Mouse (Mus musculus): ENCODE data around the gene Nckap5. TPM values are rescaled to one million over a fixed set of nuclear protein-coding genes. Genes with fewer than 3 reads are reported as not detected.

The Nckap5 gene
- polyA plus RNA-seq, 1 experiment: 3.1 TPM

GRCm38 (mm10) chr1:126677280-126677679 is 153.3 kb downstream of the Nckap5 start:
- no peak overlapping the region for H3K4me3 ChIP-seq (ENCODE audit: insufficient read depth, low read depth, low read length)
- no peak overlapping the region for H3K27ac ChIP-seq (ENCODE audit: insufficient read depth, low read depth, low read length)
- 59% methylated on average over 4 of the region's 4 CpGs for WGBS
- TF ChIP-seq CTCF (conservative IDR thresholded peaks at IDR 0.05; ENCODE audit: insufficient read depth, insufficient read length, low read depth, low read length) (no peak), POLR2A (IDR thresholded peaks at IDR 0.05; ENCODE audit: low read depth, low read length) (no peak)
- H3K4me1 ChIP-seq (ENCODE audit: control insufficient read depth, insufficient read depth, low read length): no peaks in the 10 kb centered on the region
- no peak for DNase-seq
- H3K27me3 ChIP-seq (replicated peaks; ENCODE audit: control insufficient read depth, insufficient read depth, low read length): no peaks in the 10 kb centered on the region
- no peaks in the 10 kb centered on the region for H3K36me3 ChIP-seq (ENCODE audit: control insufficient read depth, insufficient read depth, low read length)

GRCm38 (mm10) chr1:126676769-126677168 is 153.8 kb downstream of the Nckap5 start:
- Histone ChIP-seq H3K4me1 (ENCODE audit: control insufficient read depth, insufficient read depth, low read length) (no peaks in the 10 kb centered on the region), H3K4me3 (ENCODE audit: insufficient read depth, low read depth, low read length) (no peak overlapping the region), H3K27me3 (replicated peaks; ENCODE audit: control insufficient read depth, insufficient read depth, low read length) (no peaks in the 10 kb centered on the region), H3K36me3 (ENCODE audit: control insufficient read depth, insufficient read depth, low read length) (no peaks in the 10 kb centered on the region), H3K27ac (ENCODE audit: insufficient read depth, low read depth, low read length) (no peak overlapping the region)
- WGBS: 25% methylated on average over 1 of the region's 1 CpGs
- no peak for TF ChIP-seq CTCF (conservative IDR thresholded peaks at IDR 0.05; ENCODE audit: insufficient read depth, insufficient read length, low read depth, low read length)
- no peak for TF ChIP-seq POLR2A (IDR thresholded peaks at IDR 0.05; ENCODE audit: low read depth, low read length)
- DNase-seq: no peak

- TF ChIP-seq CTCF (conservative IDR thresholded peaks at IDR 0.05; ENCODE audit: insufficient read depth, insufficient read length, low read depth, low read length) (no peak), POLR2A (IDR thresholded peaks at IDR 0.05; ENCODE audit: low read depth, low read length) (no peak)
- Histone ChIP-seq H3K27me3 (replicated peaks; ENCODE audit: control insufficient read depth, insufficient read depth, low read length) (no peaks in the 10 kb centered on the region), H3K4me1 (ENCODE audit: control insufficient read depth, insufficient read depth, low read length) (no peaks in the 10 kb centered on the region), H3K4me3 (ENCODE audit: insufficient read depth, low read depth, low read length) (no peak overlapping the region), H3K36me3 (ENCODE audit: control insufficient read depth, insufficient read depth, low read length) (no peaks in the 10 kb centered on the region), H3K27ac (ENCODE audit: insufficient read depth, low read depth, low read length) (no peak overlapping the region)
- DNase-seq: no peak
- 86% methylated on average over 1 of the region's 1 CpGs for WGBS
These were observed 155.5 kb downstream of the Nckap5 start for GRCm38 (mm10) chr1:126675142-126675541.

- H3K27ac ChIP-seq (ENCODE audit: insufficient read depth, low read depth, low read length): no peak overlapping the region
- 71% methylated on average over 2 of the region's 2 CpGs for WGBS
- no peaks in the 10 kb centered on the region for H3K36me3 ChIP-seq (ENCODE audit: control insufficient read depth, insufficient read depth, low read length)
- no peaks in the 10 kb centered on the region for H3K4me1 ChIP-seq (ENCODE audit: control insufficient read depth, insufficient read depth, low read length)
- H3K4me3 ChIP-seq (ENCODE audit: insufficient read depth, low read depth, low read length): no peak overlapping the region
- no peaks in the 10 kb centered on the region for H3K27me3 ChIP-seq (replicated peaks; ENCODE audit: control insufficient read depth, insufficient read depth, low read length)
- DNase-seq: peak; percentile 10
- no peak for TF ChIP-seq CTCF (conservative IDR thresholded peaks at IDR 0.05; ENCODE audit: insufficient read depth, insufficient read length, low read depth, low read length)
These were observed 157.4 kb downstream of the Nckap5 start for GRCm38 (mm10) chr1:126673238-126673637.

- no peak for DNase-seq
- no peaks in the 10 kb centered on the region for H3K4me1 ChIP-seq (ENCODE audit: control insufficient read depth, insufficient read depth, low read length)
- no peak overlapping the region for H3K27ac ChIP-seq (ENCODE audit: insufficient read depth, low read depth, low read length)
- H3K4me3 ChIP-seq (ENCODE audit: insufficient read depth, low read depth, low read length): no peak overlapping the region
- 97% methylated on average over 3 of the region's 3 CpGs for WGBS
- H3K36me3 ChIP-seq (ENCODE audit: control insufficient read depth, insufficient read depth, low read length): no peaks in the 10 kb centered on the region
- no peaks in the 10 kb centered on the region for H3K27me3 ChIP-seq (replicated peaks; ENCODE audit: control insufficient read depth, insufficient read depth, low read length)
- TF ChIP-seq POLR2A (IDR thresholded peaks at IDR 0.05; ENCODE audit: low read depth, low read length): no peak
- TF ChIP-seq CTCF (conservative IDR thresholded peaks at IDR 0.05; ENCODE audit: insufficient read depth, insufficient read length, low read depth, low read length): no peak
These were observed 160.1 kb downstream of the Nckap5 start for GRCm38 (mm10) chr1:126670507-126670906.

- WGBS: 65% methylated on average over 7 of the region's 7 CpGs
- no peak overlapping the region for H3K4me3 ChIP-seq (ENCODE audit: insufficient read depth, low read depth, low read length)
- no peak for TF ChIP-seq POLR2A (IDR thresholded peaks at IDR 0.05; ENCODE audit: low read depth, low read length)
- no peak for TF ChIP-seq CTCF (conservative IDR thresholded peaks at IDR 0.05; ENCODE audit: insufficient read depth, insufficient read length, low read depth, low read length)
- no peaks in the 10 kb centered on the region for H3K27me3 ChIP-seq (replicated peaks; ENCODE audit: control insufficient read depth, insufficient read depth, low read length)
- DNase-seq: peak; percentile 29
- no peaks in the 10 kb centered on the region for H3K36me3 ChIP-seq (ENCODE audit: control insufficient read depth, insufficient read depth, low read length)
- H3K4me1 ChIP-seq (ENCODE audit: control insufficient read depth, insufficient read depth, low read length): no peaks in the 10 kb centered on the region
- no peak overlapping the region for H3K27ac ChIP-seq (ENCODE audit: insufficient read depth, low read depth, low read length)
These were observed 170.2 kb downstream of the Nckap5 start for GRCm38 (mm10) chr1:126660098-126660999.

- DNase-seq: no peak
- Histone ChIP-seq H3K4me1 (ENCODE audit: control insufficient read depth, insufficient read depth, low read length) (no peaks in the 10 kb centered on the region), H3K27ac (ENCODE audit: insufficient read depth, low read depth, low read length) (no peak overlapping the region), H3K36me3 (ENCODE audit: control insufficient read depth, insufficient read depth, low read length) (no peaks in the 10 kb centered on the region), H3K27me3 (replicated peaks; ENCODE audit: control insufficient read depth, insufficient read depth, low read length) (no peaks in the 10 kb centered on the region), H3K4me3 (ENCODE audit: insufficient read depth, low read depth, low read length) (no peak overlapping the region)
- TF ChIP-seq POLR2A (IDR thresholded peaks at IDR 0.05; ENCODE audit: low read depth, low read length): no peak
- no peak for TF ChIP-seq CTCF (conservative IDR thresholded peaks at IDR 0.05; ENCODE audit: insufficient read depth, insufficient read length, low read depth, low read length)
- WGBS: 95% methylated on average over 11 of the region's 11 CpGs
These were observed 171.9 kb downstream of the Nckap5 start for GRCm38 (mm10) chr1:126658731-126659130.
